Mouse (Mus musculus): ENCODE data around the gene Cdc42bpa. TPM values are rescaled to one million over a fixed set of nuclear protein-coding genes. Genes with fewer than 3 reads are reported as not detected.

The Cdc42bpa gene
- polyA plus RNA-seq, 1 experiment from 2014 or later: 27.0 TPM

DNA sequence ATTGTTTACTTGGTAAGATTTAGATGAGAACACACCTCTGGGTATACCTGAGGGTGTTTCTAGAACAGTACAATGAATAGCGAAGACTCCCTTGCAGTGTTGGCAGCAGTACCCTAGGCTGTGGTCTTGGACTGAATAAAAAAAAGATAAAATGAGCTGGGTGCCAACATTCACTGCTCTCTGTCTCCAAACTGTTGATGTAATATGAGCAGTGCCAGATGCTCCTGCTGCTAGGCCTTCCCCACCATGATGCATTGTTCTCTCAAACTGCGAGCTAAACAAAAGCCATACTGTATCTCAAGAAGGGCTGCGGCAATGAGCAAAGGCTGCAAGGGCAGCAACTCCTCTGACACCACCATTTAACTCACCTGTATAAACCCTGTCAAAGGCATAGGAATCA, 29.0 kb upstream of the Cdc42bpa start:
- no peaks in the 10 kb centered on the region for H3K36me3 ChIP-seq (replicated peaks; ENCODE audit: control insufficient read depth, insufficient read depth)
- H3K4me2 ChIP-seq (replicated peaks): no peak overlapping the region
- ATAC-seq (ENCODE audit: low FRiP score) (no peak), DNase-seq (ENCODE audit: low spot score) (no peak)
- 55% methylated on average over 3 of the region's 3 CpGs for WGBS
- no peak overlapping the region for H3K4me3 ChIP-seq (replicated peaks; ENCODE audit: low read length)
- no peaks in the 10 kb centered on the region for H3K27me3 ChIP-seq (ENCODE audit: control insufficient read depth, insufficient read depth, low read length)
- no peaks in the 10 kb centered on the region for H3K9me3 ChIP-seq (ENCODE audit: control insufficient read depth, low read length)
- H3K9ac ChIP-seq: no peak overlapping the region
- no peaks in the 10 kb centered on the region for H3K4me1 ChIP-seq (replicated peaks; ENCODE audit: control insufficient read depth, insufficient read depth, low read length)
- no peak overlapping the region for H3K27ac ChIP-seq

DNA sequence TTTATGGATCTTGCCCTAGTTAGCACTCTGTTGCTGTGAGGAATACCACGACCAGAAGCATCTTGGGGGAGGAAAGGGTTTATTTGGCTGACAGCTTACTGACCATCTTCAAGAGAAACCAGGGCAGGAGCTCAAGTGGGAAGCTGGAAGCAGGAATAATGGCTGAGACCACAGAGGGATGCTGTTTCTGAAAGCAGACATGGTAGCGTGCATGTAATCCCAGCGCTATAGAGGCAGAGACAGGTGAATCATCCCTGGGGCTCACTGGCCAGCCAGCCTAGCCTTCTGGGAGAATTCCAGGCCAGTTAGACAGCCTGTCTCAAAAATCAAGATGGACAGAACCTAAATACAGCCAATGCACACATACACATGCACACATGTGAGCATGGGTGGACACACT, 26.2 kb upstream of the Cdc42bpa start:
- no peaks in the 10 kb centered on the region for H3K4me1 ChIP-seq (replicated peaks; ENCODE audit: control insufficient read depth, insufficient read depth, low read length)
- no peak overlapping the region for H3K27ac ChIP-seq
- ATAC-seq (ENCODE audit: low FRiP score) (no peak), DNase-seq (ENCODE audit: low spot score) (no peak)
- H3K4me2 ChIP-seq (replicated peaks): no peak overlapping the region
- no peaks in the 10 kb centered on the region for H3K27me3 ChIP-seq (ENCODE audit: control insufficient read depth, insufficient read depth, low read length)
- H3K9ac ChIP-seq: no peak overlapping the region
- H3K9me3 ChIP-seq (ENCODE audit: control insufficient read depth, low read length): no peaks in the 10 kb centered on the region
- WGBS: 95% methylated on average over 3 of the region's 3 CpGs
- H3K36me3 ChIP-seq (replicated peaks; ENCODE audit: control insufficient read depth, insufficient read depth): no peaks in the 10 kb centered on the region
- no peak overlapping the region for H3K4me3 ChIP-seq (replicated peaks; ENCODE audit: low read length)

DNA sequence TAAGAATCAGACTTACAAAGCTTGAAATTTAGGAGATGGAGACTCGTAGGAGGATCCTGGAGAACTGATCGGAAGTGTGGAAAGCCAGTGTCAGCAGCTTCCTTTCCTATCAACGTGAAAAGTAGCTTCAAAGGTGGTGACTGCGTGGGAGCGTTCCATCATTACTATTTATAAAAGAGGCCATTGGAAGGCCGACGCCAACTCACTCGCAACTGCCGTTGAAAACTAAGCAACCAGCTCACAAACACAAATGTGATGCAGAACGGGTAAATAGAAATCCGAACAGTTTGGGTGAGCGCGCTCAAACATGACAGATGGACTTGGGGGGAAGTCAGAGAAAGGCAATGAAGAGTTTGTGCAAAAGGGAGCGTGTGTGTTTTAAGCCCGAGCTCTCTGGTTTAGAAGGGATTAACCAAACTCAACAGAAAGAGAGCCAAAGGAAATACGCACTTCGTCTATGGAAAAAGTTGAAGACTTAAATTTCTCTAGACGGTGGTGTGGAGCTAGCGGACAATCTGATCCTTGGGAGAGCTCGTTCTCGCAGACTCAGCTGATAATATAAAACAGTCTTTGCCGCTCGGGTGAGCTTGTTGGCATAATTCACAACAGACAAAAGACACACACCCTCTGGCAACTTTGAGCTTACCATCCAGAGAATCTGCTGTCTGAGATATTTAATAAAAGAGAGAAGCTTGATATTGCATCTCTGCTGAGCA, 20.0 kb upstream of the Cdc42bpa start:
- H3K4me1 ChIP-seq (replicated peaks; ENCODE audit: control insufficient read depth, insufficient read depth, low read length): no peaks in the 10 kb centered on the region
- H3K27ac ChIP-seq: no peak overlapping the region
- no peaks in the 10 kb centered on the region for H3K27me3 ChIP-seq (ENCODE audit: control insufficient read depth, insufficient read depth, low read length)
- ATAC-seq (ENCODE audit: low FRiP score) (no peak), DNase-seq (ENCODE audit: low spot score) (no peak)
- 76% methylated on average over 23 of the region's 23 CpGs for WGBS
- no peak overlapping the region for H3K4me3 ChIP-seq (replicated peaks; ENCODE audit: low read length)
- H3K36me3 ChIP-seq (replicated peaks; ENCODE audit: control insufficient read depth, insufficient read depth): no peaks in the 10 kb centered on the region
- H3K4me2 ChIP-seq (replicated peaks): no peak overlapping the region
- no peaks in the 10 kb centered on the region for H3K9me3 ChIP-seq (ENCODE audit: control insufficient read depth, low read length)
- no peak overlapping the region for H3K9ac ChIP-seq

DNA sequence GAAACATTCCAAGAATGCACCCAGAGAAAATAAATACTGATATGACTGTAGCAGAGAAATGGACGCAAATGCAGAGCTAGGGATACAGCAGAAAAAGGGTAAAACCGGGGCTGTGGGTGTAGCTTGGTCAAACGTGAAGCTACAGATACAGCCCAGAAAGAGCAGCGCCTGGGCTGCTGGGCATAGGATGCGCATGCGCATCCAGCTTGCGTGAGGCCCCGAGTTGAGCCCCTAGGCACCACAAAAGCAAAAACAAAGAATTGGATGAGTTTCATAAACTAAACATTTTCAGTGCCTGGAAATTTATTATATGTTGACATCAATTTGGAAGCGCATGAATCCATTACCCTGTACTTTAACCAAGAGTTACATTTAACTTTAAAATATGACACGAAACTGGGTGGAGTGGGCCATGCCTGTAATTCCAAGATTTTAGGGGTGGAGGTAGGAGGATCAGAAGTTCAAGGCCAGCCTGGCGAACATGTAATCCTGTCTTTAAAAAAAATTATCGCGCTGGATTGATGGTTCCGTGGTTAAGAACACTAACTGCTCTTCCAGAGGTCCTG, 19.4 kb upstream of the Cdc42bpa start:
- H3K9ac ChIP-seq: no peak overlapping the region
- no peaks in the 10 kb centered on the region for H3K9me3 ChIP-seq (ENCODE audit: control insufficient read depth, low read length)
- H3K36me3 ChIP-seq (replicated peaks; ENCODE audit: control insufficient read depth, insufficient read depth): no peaks in the 10 kb centered on the region
- no peak overlapping the region for H3K4me3 ChIP-seq (replicated peaks; ENCODE audit: low read length)
- no peak overlapping the region for H3K4me2 ChIP-seq (replicated peaks)
- H3K27ac ChIP-seq: no peak overlapping the region
- no peak for ATAC-seq (ENCODE audit: low FRiP score)
- 91% methylated on average over 14 of the region's 14 CpGs for WGBS
- H3K4me1 ChIP-seq (replicated peaks; ENCODE audit: control insufficient read depth, insufficient read depth, low read length): no peaks in the 10 kb centered on the region
- H3K27me3 ChIP-seq (ENCODE audit: control insufficient read depth, insufficient read depth, low read length): no peaks in the 10 kb centered on the region
- no peak for DNase-seq (ENCODE audit: low spot score)

DNA sequence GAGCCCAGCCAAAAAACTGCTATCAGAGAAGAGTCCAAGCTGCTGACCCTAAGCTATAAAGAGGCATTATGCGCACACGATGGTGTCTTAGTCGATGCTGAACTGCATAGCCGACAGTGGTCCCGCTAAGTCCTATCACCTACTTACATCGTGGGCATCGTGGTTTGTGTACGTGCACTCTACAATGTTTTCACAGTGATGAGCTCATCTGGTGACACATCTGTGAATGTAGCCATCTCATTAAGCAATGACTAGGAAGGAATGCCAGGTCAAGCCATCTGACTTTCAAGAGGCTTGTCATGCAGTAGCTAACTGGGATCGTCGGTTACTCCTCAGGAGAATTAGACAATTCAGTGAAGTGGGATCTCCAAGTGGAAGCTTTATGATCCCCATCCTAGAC, 15.3 kb upstream of the Cdc42bpa start:
- DNase-seq (ENCODE audit: low spot score) (no peak), ATAC-seq (ENCODE audit: low FRiP score) (no peak)
- H3K36me3 ChIP-seq (replicated peaks; ENCODE audit: control insufficient read depth, insufficient read depth): no peaks in the 10 kb centered on the region
- no peak overlapping the region for H3K4me3 ChIP-seq (replicated peaks; ENCODE audit: low read length)
- no peak overlapping the region for H3K4me2 ChIP-seq (replicated peaks)
- no peak overlapping the region for H3K27ac ChIP-seq
- no peaks in the 10 kb centered on the region for H3K27me3 ChIP-seq (ENCODE audit: control insufficient read depth, insufficient read depth, low read length)
- H3K9me3 ChIP-seq (ENCODE audit: control insufficient read depth, low read length): no peaks in the 10 kb centered on the region
- no peak overlapping the region for H3K9ac ChIP-seq
- WGBS: 89% methylated on average over 10 of the region's 10 CpGs
- H3K4me1 ChIP-seq (replicated peaks; ENCODE audit: control insufficient read depth, insufficient read depth, low read length): no peaks in the 10 kb centered on the region

DNA sequence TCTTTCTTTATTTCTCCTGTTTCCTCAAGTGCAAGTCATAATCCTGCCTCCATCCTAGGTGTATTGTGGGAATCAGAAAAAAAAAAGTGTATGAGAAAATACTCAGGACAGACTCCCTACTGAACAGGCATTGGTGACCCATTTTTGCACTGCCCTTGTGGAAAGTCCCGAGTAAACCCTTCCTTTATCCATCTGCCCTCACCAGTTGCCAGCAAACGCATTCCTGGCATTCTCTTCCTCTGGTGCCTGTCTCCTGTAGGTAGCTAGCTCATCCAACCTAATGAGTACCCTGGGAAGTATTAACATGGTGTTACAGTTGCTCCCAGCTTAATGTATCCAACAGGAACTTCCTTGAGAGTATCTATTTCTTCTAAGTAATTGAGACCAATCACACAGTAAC, 13.7 kb upstream of the Cdc42bpa start:
- no peak overlapping the region for H3K4me2 ChIP-seq (replicated peaks)
- no peaks in the 10 kb centered on the region for H3K4me1 ChIP-seq (replicated peaks; ENCODE audit: control insufficient read depth, insufficient read depth, low read length)
- no peak overlapping the region for H3K4me3 ChIP-seq (replicated peaks; ENCODE audit: low read length)
- H3K9me3 ChIP-seq (ENCODE audit: control insufficient read depth, low read length): no peaks in the 10 kb centered on the region
- ATAC-seq (ENCODE audit: low FRiP score): no peak
- H3K9ac ChIP-seq: no peak overlapping the region
- H3K36me3 ChIP-seq (replicated peaks; ENCODE audit: control insufficient read depth, insufficient read depth): no peaks in the 10 kb centered on the region
- no peak overlapping the region for H3K27ac ChIP-seq
- 48% methylated on average over 2 of the region's 2 CpGs for WGBS
- DNase-seq (ENCODE audit: low spot score): no peak
- H3K27me3 ChIP-seq (ENCODE audit: control insufficient read depth, insufficient read depth, low read length): no peaks in the 10 kb centered on the region

DNA sequence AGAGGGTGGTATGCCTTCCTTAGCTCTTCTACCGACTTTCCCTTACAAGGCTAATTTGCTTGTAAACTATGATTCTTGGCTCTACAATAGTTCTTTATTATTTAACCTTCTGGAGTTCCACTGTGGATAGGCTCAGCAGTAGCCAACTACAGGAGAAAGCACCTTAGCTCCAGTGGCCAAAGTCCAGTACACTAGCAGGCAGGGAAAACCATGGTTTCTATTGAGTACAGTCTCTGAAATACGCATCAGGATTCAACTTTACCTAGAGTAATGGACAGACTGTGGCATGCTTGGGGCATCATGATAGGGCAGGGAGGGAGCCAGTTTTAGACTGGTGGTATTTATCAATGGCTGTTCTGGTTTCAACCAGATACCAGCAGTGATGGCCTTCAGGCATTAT, 12.6 kb upstream of the Cdc42bpa start:
- no peaks in the 10 kb centered on the region for H3K4me1 ChIP-seq (replicated peaks; ENCODE audit: control insufficient read depth, insufficient read depth, low read length)
- DNase-seq (ENCODE audit: low spot score) (no peak), ATAC-seq (ENCODE audit: low FRiP score) (no peak)
- no peak overlapping the region for H3K4me2 ChIP-seq (replicated peaks)
- 94% methylated on average over 2 of the region's 2 CpGs for WGBS
- no peaks in the 10 kb centered on the region for H3K9me3 ChIP-seq (ENCODE audit: control insufficient read depth, low read length)
- H3K4me3 ChIP-seq (replicated peaks; ENCODE audit: low read length): no peak overlapping the region
- no peak overlapping the region for H3K9ac ChIP-seq
- H3K36me3 ChIP-seq (replicated peaks; ENCODE audit: control insufficient read depth, insufficient read depth): no peaks in the 10 kb centered on the region
- no peak overlapping the region for H3K27ac ChIP-seq
- no peaks in the 10 kb centered on the region for H3K27me3 ChIP-seq (ENCODE audit: control insufficient read depth, insufficient read depth, low read length)

DNA sequence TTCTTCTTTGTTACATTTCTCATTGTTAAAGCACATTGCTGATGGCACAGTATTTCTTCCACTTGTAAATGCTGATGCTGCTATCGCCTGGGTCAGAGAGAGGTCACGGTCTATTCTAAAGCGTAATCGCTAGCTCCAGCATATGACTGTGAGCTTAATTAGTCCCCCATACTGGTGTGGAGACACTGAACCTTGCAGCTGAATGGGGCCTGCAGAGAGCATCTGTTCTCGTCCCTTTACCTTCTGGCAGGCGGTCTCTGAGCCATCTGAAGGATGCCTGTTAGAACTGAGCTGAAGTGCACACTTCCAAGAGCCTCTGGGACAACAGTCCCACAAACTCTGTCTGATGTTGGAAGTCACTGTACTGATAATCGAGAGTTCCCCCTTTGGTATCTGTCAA, 8.7 kb upstream of the Cdc42bpa start:
- 42% methylated on average over 7 of the region's 7 CpGs for WGBS
- H3K27me3 ChIP-seq (ENCODE audit: control insufficient read depth, insufficient read depth, low read length): no peaks in the 10 kb centered on the region
- no peak overlapping the region for H3K4me2 ChIP-seq (replicated peaks)
- DNase-seq (ENCODE audit: low spot score) (no peak), ATAC-seq (ENCODE audit: low FRiP score) (no peak; the same call in 1 of the 2 replicates)
- no peaks in the 10 kb centered on the region for H3K9me3 ChIP-seq (ENCODE audit: control insufficient read depth, low read length)
- H3K4me3 ChIP-seq (replicated peaks; ENCODE audit: low read length): no peak overlapping the region
- peak overlapping the region; percentile 41; the same call in 1 of the 2 replicates for H3K27ac ChIP-seq
- no peaks in the 10 kb centered on the region for H3K4me1 ChIP-seq (replicated peaks; ENCODE audit: control insufficient read depth, insufficient read depth, low read length)
- no peak overlapping the region for H3K9ac ChIP-seq
- H3K36me3 ChIP-seq (replicated peaks; ENCODE audit: control insufficient read depth, insufficient read depth): no peaks in the 10 kb centered on the region

DNA sequence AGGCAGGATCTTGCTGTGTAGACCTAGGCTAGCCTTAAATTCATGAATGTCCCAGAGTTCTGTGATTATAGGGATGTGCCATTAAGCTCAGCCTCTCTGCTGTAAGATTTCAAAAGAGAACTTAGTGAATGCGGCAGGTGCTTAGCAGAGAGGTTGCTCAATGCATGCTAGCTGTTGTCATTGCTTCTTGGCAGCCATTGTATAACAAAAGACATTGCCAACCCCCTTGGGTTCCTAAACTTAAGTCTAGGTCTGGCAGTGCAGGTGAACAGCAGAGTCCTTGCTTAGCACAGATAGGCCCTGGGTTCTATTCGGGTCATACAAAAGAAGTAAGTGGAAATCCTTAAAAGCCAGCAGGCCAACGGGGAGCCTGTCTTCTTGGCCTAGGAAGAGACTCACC, 7.0 kb upstream of the Cdc42bpa start:
- Histone ChIP-seq H3K36me3 (replicated peaks; ENCODE audit: control insufficient read depth, insufficient read depth) (no peaks in the 10 kb centered on the region), H3K4me3 (replicated peaks; ENCODE audit: low read length) (no peak overlapping the region), H3K4me1 (replicated peaks; ENCODE audit: control insufficient read depth, insufficient read depth, low read length) (no peaks in the 10 kb centered on the region), H3K9ac (no peak overlapping the region), H3K4me2 (replicated peaks) (no peak overlapping the region), H3K27ac (no peak overlapping the region), H3K9me3 (ENCODE audit: control insufficient read depth, low read length) (no peaks in the 10 kb centered on the region), H3K27me3 (ENCODE audit: control insufficient read depth, insufficient read depth, low read length) (no peaks in the 10 kb centered on the region)
- 81% methylated on average over 3 of the region's 3 CpGs for WGBS
- DNase-seq (ENCODE audit: low spot score): no peak
- no peak for ATAC-seq (ENCODE audit: low FRiP score)

DNA sequence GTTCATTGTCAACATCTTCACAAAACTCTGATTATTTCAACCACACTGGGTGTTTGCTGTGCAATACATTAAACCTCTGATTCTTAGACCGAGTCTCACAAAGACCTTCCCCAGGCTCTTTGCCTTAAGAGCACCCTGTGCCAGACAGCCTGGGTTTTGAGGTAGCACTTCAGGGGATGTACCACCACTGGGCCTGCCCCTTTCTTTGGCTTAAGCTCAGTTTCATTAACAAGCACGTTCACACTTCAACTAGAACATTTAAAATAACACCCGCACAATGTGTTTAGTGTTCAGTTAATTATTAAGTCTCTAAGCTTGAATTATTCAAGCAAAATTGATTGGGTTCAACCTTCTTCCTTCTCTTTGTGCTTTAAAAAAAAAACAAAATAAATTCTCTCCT, 2.8 kb upstream of the Cdc42bpa start:
- peaks cover 16% of the 10 kb centered on the region for H3K4me1 ChIP-seq (replicated peaks; ENCODE audit: control insufficient read depth, insufficient read depth, low read length)
- H3K36me3 ChIP-seq (replicated peaks; ENCODE audit: control insufficient read depth, insufficient read depth): no peaks in the 10 kb centered on the region
- H3K27ac ChIP-seq: no peak overlapping the region
- H3K9me3 ChIP-seq (ENCODE audit: control insufficient read depth, low read length): no peaks in the 10 kb centered on the region
- no peak overlapping the region for H3K4me2 ChIP-seq (replicated peaks)
- no peaks in the 10 kb centered on the region for H3K27me3 ChIP-seq (ENCODE audit: control insufficient read depth, insufficient read depth, low read length)
- WGBS: 53% methylated on average over 3 of the region's 3 CpGs
- DNase-seq (ENCODE audit: low spot score) (no peak), ATAC-seq (ENCODE audit: low FRiP score) (no peak)
- no peak overlapping the region for H3K4me3 ChIP-seq (replicated peaks; ENCODE audit: low read length)
- H3K9ac ChIP-seq: no peak overlapping the region
